Mouse (Mus musculus): ENCODE measurements at regions not wholly inside any gene's neighbourhood (a gene's known extent, or its start where the extent isn't known, plus 50 kb on each side); places are given as distances from the start of the nearest gene placed in this dataset.

- DNase-seq, result no peak
- intact Hi-C loops (cut with DNase I), result no loop called here
These were observed 54.8 kb downstream of the Gm19935 start for GRCm38 (mm10) chr8:90762390-90762789.

- DNase-seq, result no peak
- intact Hi-C loops (cut with DNase I), result no loop called here
These were observed 55.2 kb downstream of the Gm19935 start for GRCm38 (mm10) chr8:90761947-90762346.

GRCm38 (mm10) chr8:90761446-90761845 is 55.7 kb downstream of the Gm19935 start:
- intact Hi-C loops (cut with DNase I), result no loop called here
- DNase-seq, result no peak

GRCm38 (mm10) chr8:90759531-90759930 is 57.7 kb downstream of the Gm19935 start:
- intact Hi-C loops (cut with DNase I), result no loop called here
- DNase-seq, result no peak

GRCm38 (mm10) chr8:90755020-90755419 is 62.2 kb downstream of the Gm19935 start:
- intact Hi-C loops (cut with DNase I), result no loop called here
- DNase-seq, result no peak

GRCm38 (mm10) chr8:90743546-90743945 is 73.6 kb downstream of the Gm19935 start:
- DNase-seq, result peak; percentile 25 to 26
- intact Hi-C loops (cut with DNase I), result no loop called here

GRCm38 (mm10) chr8:90740963-90741733 is 76.0 kb downstream of the Gm19935 start:
- intact Hi-C loops (cut with DNase I), result no loop called here
- DNase-seq, result no peak

GRCm38 (mm10) chr8:90740302-90740962 is 76.8 kb downstream of the Gm19935 start:
- DNase-seq, result no peak
- intact Hi-C loops (cut with DNase I), result no loop called here

GRCm38 (mm10) chr8:90728011-90728410 is 89.2 kb downstream of the Gm19935 start:
- DNase-seq, result no peak

GRCm38 (mm10) chr8:90725188-90725587 is 92.0 kb downstream of the Gm19935 start:
- DNase-seq, result no peak
- intact Hi-C loops (cut with DNase I), result no loop called here

More at GRCm38 (mm10) chr8:90728011-90728410, 89.2 kb downstream of the Gm19935 start:
- intact Hi-C loops (cut with DNase I), result no loop called here

GRCm38 (mm10) chr8:90716436-90716835 is 100.8 kb downstream of the Gm19935 start:
- intact Hi-C loops (cut with DNase I), result no loop called here

GRCm38 (mm10) chr8:90708524-90708923 is 108.7 kb downstream of the Gm19935 start:
- DNase-seq, result peak; percentile 44 to 73

More at GRCm38 (mm10) chr8:90716436-90716835, 100.8 kb downstream of the Gm19935 start:
- DNase-seq, result no peak

GRCm38 (mm10) chr8:90692516-90692915 is 124.7 kb downstream of the Gm19935 start:
- DNase-seq, result no peak
- intact Hi-C loops (cut with DNase I), result no loop called here

More at GRCm38 (mm10) chr8:90708524-90708923, 108.7 kb downstream of the Gm19935 start:
- intact Hi-C loops (cut with DNase I), result loop anchor here (1.0 to 5.0 kb wide), 4 partner anchors 51 to 859 kb away; no protein-coding TSS in a partner anchor

GRCm38 (mm10) chr8:90685076-90685475 is 132.1 kb downstream of the Gm19935 start:
- DNase-seq, result no peak
- intact Hi-C loops (cut with DNase I), result no loop called here

- intact Hi-C loops (cut with DNase I), result no loop called here
- DNase-seq, result peak in 1 of 2 experiments; percentile 5
These were observed 146.6 kb downstream of the Gm19935 start for GRCm38 (mm10) chr8:90670471-90671057.

- intact Hi-C loops (cut with DNase I), result no loop called here
- DNase-seq, result no peak
These were observed 147.8 kb downstream of the Gm19935 start for GRCm38 (mm10) chr8:90669396-90669795.

- intact Hi-C loops (cut with DNase I), result loop anchor here (5.0 kb wide), 2 partner anchors 48 to 312 kb away; partner anchors contain the start of gene Tox3
- no peak for DNase-seq
These were observed 158.1 kb downstream of the Gm19935 start for GRCm38 (mm10) chr8:90659066-90659465.

GRCm38 (mm10) chr8:90657641-90658051 is 159.5 kb downstream of the Gm19935 start:
- peak; percentile 53 to 62 for DNase-seq
- intact Hi-C loops (cut with DNase I), result loop anchor here (1.0 to 5.0 kb wide), 4 partner anchors 50 to 807 kb away; partner anchors contain the start of gene Tox3

GRCm38 (mm10) chr8:90657116-90657515 is 160.1 kb downstream of the Gm19935 start:
- intact Hi-C loops (cut with DNase I), result loop anchor here (1.0 to 5.0 kb wide), 4 partner anchors 50 to 807 kb away; partner anchors contain the start of gene Tox3
- no peak for DNase-seq

- intact Hi-C loops (cut with DNase I), result loop anchor here (1.0 to 5.0 kb wide), 4 partner anchors 51 to 806 kb away; partner anchors contain the start of gene Tox3
These were observed 160.6 kb downstream of the Gm19935 start for GRCm38 (mm10) chr8:90656436-90657090.

More at GRCm38 (mm10) chr8:90656436-90657090, 160.6 kb downstream of the Gm19935 start:
- DNase-seq, result no peak

All from heart, postnatal 10 days (tissue).